19 mouse cellular contexts compared by ENCODE assay signal in genomic region chr6:119018956-119019355, GRCm38 (mm10).
DNase-seq lines count a peak whose midpoint lies in the region; ATAC-seq and TF ChIP-seq lines count a peak whose summit lies in the region.
"Had no signal": no experiment of that assay in that cellular context is flagged by ENCODE, and none has a peak within 500 bp of the region (broad histone marks: within the 10 kb centered on the region; RNA-seq: fewer than 3 reads in every experiment).

No protein-coding gene starts in this region.

- peak; percentile 63 for DNase-seq in gastrocnemius, adult 2 months
- no peak for DNase-seq in gastrocnemius, postnatal 10 days
- peak; percentile 52 for DNase-seq in MN1 (ENCODE audit: low spot score)
- peak; percentile 57 for DNase-seq in heart, adult 8-10 months (ENCODE audit: low spot score)
- DNase-seq in lung, postnatal 0 days (ENCODE audit: low spot score), result peak; percentile 28
- no peak for DNase-seq in forebrain, embryonic 11.5 days (ENCODE audit: low spot score)
- DNase-seq: adrenal gland, adult 8-10 months; cerebellum, postnatal 25 days; kidney, adult 8-10 months; kidney, postnatal 4 days; right cerebral cortex, postnatal 4 days; thymus, postnatal 36 days had no signal

- peak overlapping the region; percentile 44 for H3K27ac ChIP-seq in gastrocnemius, adult 2 months
- H3K27ac ChIP-seq in lung, postnatal 0 days (ENCODE audit: low read length), result no peak overlapping the region
- H3K27ac ChIP-seq in hindbrain, embryonic 16.5 days (ENCODE audit: low read depth, low read length), result no peak overlapping the region
- H3K27ac ChIP-seq in forebrain, embryonic 11.5 days (ENCODE audit: low read depth, low read length), result no peak overlapping the region
- H3K27ac ChIP-seq: forebrain, embryonic 10.5 days; hindbrain, embryonic 13.5 days; limb, embryonic 12.5 days; midbrain, embryonic 12.5 days; stomach, embryonic 15.5 days had no signal

- no peak overlapping the region for H3K9ac ChIP-seq in lung, postnatal 0 days (replicated peaks; ENCODE audit: low read depth)
- H3K9ac ChIP-seq in hindbrain, embryonic 16.5 days (ENCODE audit: low read depth, low read length), result no peak overlapping the region
- H3K9ac ChIP-seq in forebrain, embryonic 11.5 days (ENCODE audit: low read length), result no peak overlapping the region
- H3K9ac ChIP-seq: hindbrain, embryonic 13.5 days; limb, embryonic 12.5 days; midbrain, embryonic 12.5 days; stomach, embryonic 15.5 days had no signal

- 74% methylated on average over 6 of the region's 6 CpGs for WGBS in lung, postnatal 0 days
- 92% methylated on average over 6 of the region's 6 CpGs for WGBS in hindbrain, embryonic 16.5 days
- 91% methylated on average over 6 of the region's 6 CpGs for WGBS in forebrain, embryonic 11.5 days

- no peak overlapping the region for H3K4me3 ChIP-seq in gastrocnemius, adult 2 months
- no peak overlapping the region for H3K4me3 ChIP-seq in lung, postnatal 0 days (ENCODE audit: low read depth, low read length)
- no peak overlapping the region for H3K4me3 ChIP-seq in hindbrain, embryonic 16.5 days (ENCODE audit: low read length)
- H3K4me3 ChIP-seq in forebrain, embryonic 11.5 days (ENCODE audit: low read depth, low read length), result no peak overlapping the region
- H3K4me3 ChIP-seq: forebrain, embryonic 10.5 days; hindbrain, embryonic 13.5 days; limb, embryonic 12.5 days; midbrain, embryonic 12.5 days; stomach, embryonic 15.5 days had no signal

- TF ChIP-seq CTCF in gastrocnemius, adult 2 months (IDR thresholded peaks at IDR 0.05), result no peak
- TF ChIP-seq CTCF in lung, postnatal 0 days (IDR thresholded peaks at IDR 0.05), result no peak

- no peaks in the 10 kb centered on the region for H3K9me3 ChIP-seq in lung, postnatal 0 days (ENCODE audit: low read length)
- H3K9me3 ChIP-seq in hindbrain, embryonic 16.5 days (ENCODE audit: control insufficient read depth, low read length), result no peaks in the 10 kb centered on the region
- no peaks in the 10 kb centered on the region for H3K9me3 ChIP-seq in forebrain, embryonic 11.5 days (ENCODE audit: control insufficient read depth, low read length)
- H3K9me3 ChIP-seq: forebrain, embryonic 10.5 days; hindbrain, embryonic 13.5 days; limb, embryonic 12.5 days; midbrain, embryonic 12.5 days; stomach, embryonic 15.5 days had no signal

- 0 out of 2 replicates have a peak, but pooled peaks have one; percentile 24 for TF ChIP-seq EP300 in lung, postnatal 0 days (IDR thresholded peaks at IDR 0.05)

- no peak overlapping the region for H3K4me2 ChIP-seq in lung, postnatal 0 days (replicated peaks; ENCODE audit: low read depth, low read length)
- no peak overlapping the region for H3K4me2 ChIP-seq in hindbrain, embryonic 16.5 days (ENCODE audit: low read length)
- H3K4me2 ChIP-seq in forebrain, embryonic 11.5 days (ENCODE audit: low read depth, low read length, severe bottlenecking), result no peak overlapping the region
- H3K4me2 ChIP-seq: hindbrain, embryonic 13.5 days; limb, embryonic 12.5 days; midbrain, embryonic 12.5 days; stomach, embryonic 15.5 days had no signal

- H3K4me1 ChIP-seq in lung, postnatal 0 days (ENCODE audit: insufficient read depth, low read depth, low read length), result peaks cover 6% of the 10 kb centered on the region; the same call in 1 of the 2 replicates
- peaks cover 7% of the 10 kb centered on the region; the same call in 1 of the 2 replicates for H3K4me1 ChIP-seq in hindbrain, embryonic 16.5 days (ENCODE audit: control insufficient read depth, insufficient read depth, low read depth, low read length)
- no peaks in the 10 kb centered on the region for H3K4me1 ChIP-seq in forebrain, embryonic 11.5 days (replicated peaks; ENCODE audit: control insufficient read depth, insufficient read depth, low read length)

- no peaks in the 10 kb centered on the region for H3K36me3 ChIP-seq in lung, postnatal 0 days (ENCODE audit: insufficient read depth, low read length)
- no peaks in the 10 kb centered on the region for H3K36me3 ChIP-seq in hindbrain, embryonic 16.5 days (ENCODE audit: control insufficient read depth, insufficient read depth, low read length)
- H3K36me3 ChIP-seq in forebrain, embryonic 11.5 days (ENCODE audit: control insufficient read depth, insufficient read depth, low read length), result no peaks in the 10 kb centered on the region
- H3K36me3 ChIP-seq: forebrain, embryonic 10.5 days; hindbrain, embryonic 13.5 days; midbrain, embryonic 12.5 days; stomach, embryonic 15.5 days had no signal

- H3K27me3 ChIP-seq in lung, postnatal 0 days (replicated peaks; ENCODE audit: insufficient read depth, low read length), result no peaks in the 10 kb centered on the region
- H3K27me3 ChIP-seq in hindbrain, embryonic 16.5 days (replicated peaks; ENCODE audit: control insufficient read depth, insufficient read depth, low read length), result no peaks in the 10 kb centered on the region
- H3K27me3 ChIP-seq in forebrain, embryonic 11.5 days (ENCODE audit: control insufficient read depth, insufficient read depth, low read length), result no peaks in the 10 kb centered on the region
- H3K27me3 ChIP-seq: hindbrain, embryonic 13.5 days; limb, embryonic 12.5 days; midbrain, embryonic 12.5 days; stomach, embryonic 15.5 days had no signal

- intact Hi-C loops in gastrocnemius, adult 2 months (cut with DNase I), result loop anchor here (10.0 kb wide), 1 partner anchor 86 kb away; no protein-coding TSS in a partner anchor

- ATAC-seq in lung, postnatal 0 days, result peak; percentile 80
- ATAC-seq in hindbrain, embryonic 16.5 days, result no peak
- no peak for ATAC-seq in forebrain, embryonic 11.5 days (replicated peaks; ENCODE audit: low FRiP score)
- no peak for ATAC-seq in inflammation-experienced regulatory T-cells, adult 6 months

Comparison
In these comparisons a context has a peak if more than half of its experiments do, and no peak if none do; other contexts are left out.
1. DNase-seq: peak in gastrocnemius, adult 2 months (single experiment), MN1 (single experiment), heart, adult 8-10 months (single experiment) and lung, postnatal 0 days (single experiment); none in gastrocnemius, postnatal 10 days (single experiment) and forebrain, embryonic 11.5 days (single experiment).